Mouse (Mus musculus) heart, embryonic 12.5 days (tissue): Measurements from ENCODE around the gene Tctex1d4. TPM values are rescaled to one million over a fixed set of nuclear protein-coding genes. Genes with fewer than 3 reads are reported as not detected.

Experiments used
- ATAC-seq: fragments of 200-750 bp; cut with Nextera tagmentation; 2 replicates; pipeline ENCODE4 v1.8.0; 2017; ENCODE audit warnings: moderate TSS enrichment, moderate library complexity; ENCODE audit not compliant: insufficient number of reproducible peaks, low FRiP score
- H3K27ac ChIP-seq: fragments of 300-500 bp; sonication (generic); 2 replicates; pipeline ENCODE4 v1.5.1; 2016; ENCODE audit warnings: mild to moderate bottlenecking, moderate library complexity; ENCODE audit not compliant: poor library complexity, severe bottlenecking
- H3K27me3 ChIP-seq: fragments of 300-500 bp; sonication (generic); replicated peaks from 2 replicates; pipeline ENCODE4 v1.6.1; 2016; ENCODE audit warnings: mild to moderate bottlenecking, moderate library complexity
- H3K36me3 ChIP-seq: fragments of 300-500 bp; sonication (generic); 2 replicates; pipeline ENCODE4 v1.6.1; 2016; ENCODE audit warnings: mild to moderate bottlenecking, moderate library complexity
- H3K4me1 ChIP-seq: fragments of 300-500 bp; sonication (generic); replicated peaks from 2 replicates; pipeline ENCODE4 v1.6.1; 2016; ENCODE audit warnings: mild to moderate bottlenecking
- H3K4me2 ChIP-seq: fragments of 300-500 bp; sonication (generic); 2 replicates; pipeline ENCODE4 v1.6.1; 2016; ENCODE audit warnings: mild to moderate bottlenecking, moderate library complexity
- H3K4me3 ChIP-seq: fragments of 300-500 bp; sonication (generic); 2 replicates; pipeline ENCODE4 v1.5.1; 2016; ENCODE audit warnings: mild to moderate bottlenecking
- H3K9ac ChIP-seq: fragments of 300-500 bp; sonication (generic); 2 replicates; pipeline ENCODE4 v1.6.1; 2016; ENCODE audit warnings: mild to moderate bottlenecking, moderate library complexity
- H3K9me3 ChIP-seq: fragments of 300-500 bp; sonication (generic); replicated peaks from 2 replicates; pipeline ENCODE4 v1.6.1; 2016; ENCODE audit warnings: mild to moderate bottlenecking, moderate library complexity
- WGBS: fragments of 180-500 bp; shearing (Covaris S2); methylation state at CpG from one replicate; pipeline ENCODE4 v1.1.7; 2016; 5-methylcytosine and 5-hydroxymethylcytosine counted together
- polyA plus RNA-seq: library from polyadenylated mRNA; unstranded; fragments of >200 nt; fragmentation: Nextera tagmentation; extraction: Ambion mirVana; gene quantifications from 2 replicates; pipeline ENCODE4 v1.2.1, GENCODE M21; 2016

The Tctex1d4 gene
- polyA plus RNA-seq, 1 experiment from 2014 or later = not detected

- Histone ChIP-seq H3K9ac (no peak overlapping the region), H3K4me1 (no peaks in the 10 kb centered on the region), H3K4me2 (no peak overlapping the region), H3K9me3 (no peaks in the 10 kb centered on the region), H3K27me3 (0 out of 2 replicates have a peak, but pooled peaks cover 3% of the 10 kb centered on the region), H3K27ac (no peak overlapping the region), H3K36me3 (no peaks in the 10 kb centered on the region), H3K4me3 (no peak overlapping the region)
- WGBS = 66% methylated on average over 10 of the region's 10 CpGs
- no peak for ATAC-seq
Measured at GRCm38 (mm10) chr4:117104672-117105071, 21.9 kb upstream of the Tctex1d4 start.

GRCm38 (mm10) chr4:117105127-117105526 lies 21.5 kb upstream of the Tctex1d4 start:
- Histone ChIP-seq H3K4me1 (no peaks in the 10 kb centered on the region), H3K27me3 (0 out of 2 replicates have a peak, but pooled peaks cover 3% of the 10 kb centered on the region), H3K4me3 (no peak overlapping the region), H3K9me3 (no peaks in the 10 kb centered on the region), H3K36me3 (no peaks in the 10 kb centered on the region), H3K27ac (no peak overlapping the region), H3K9ac (no peak overlapping the region), H3K4me2 (no peak overlapping the region)
- ATAC-seq = no peak
- 49% methylated on average over 9 of the region's 10 CpGs for WGBS

GRCm38 (mm10) chr4:117107813-117108523 lies 18.6 kb upstream of the Tctex1d4 start:
- H3K36me3 ChIP-seq = peaks cover 8% of the 10 kb centered on the region; the same call in 1 of the 2 replicates

GRCm38 (mm10) chr4:117108524-117108849 lies 18.1 kb upstream of the Tctex1d4 start:
- Histone ChIP-seq H3K9ac (no peak overlapping the region), H3K4me1 (no peaks in the 10 kb centered on the region), H3K36me3 (peaks cover 8% of the 10 kb centered on the region; the same call in 1 of the 2 replicates), H3K27ac (no peak overlapping the region), H3K27me3 (0 out of 2 replicates have a peak, but pooled peaks cover 3% of the 10 kb centered on the region), H3K4me2 (no peak overlapping the region), H3K9me3 (no peaks in the 10 kb centered on the region), H3K4me3 (no peak overlapping the region)
- ATAC-seq = no peak
- WGBS = 89% methylated on average over 6 of the region's 6 CpGs

More at GRCm38 (mm10) chr4:117107813-117108523, 18.6 kb upstream of the Tctex1d4 start:
- Histone ChIP-seq H3K9me3 (no peaks in the 10 kb centered on the region), H3K27me3 (0 out of 2 replicates have a peak, but pooled peaks cover 3% of the 10 kb centered on the region), H3K4me1 (no peaks in the 10 kb centered on the region), H3K4me2 (no peak overlapping the region), H3K27ac (no peak overlapping the region), H3K9ac (no peak overlapping the region), H3K4me3 (no peak overlapping the region)
- ATAC-seq = no peak
- WGBS = 87% methylated on average over 18 of the region's 18 CpGs

- Histone ChIP-seq H3K9ac (no peak overlapping the region), H3K36me3 (peaks cover 8% of the 10 kb centered on the region; the same call in 1 of the 2 replicates), H3K27ac (no peak overlapping the region), H3K4me2 (no peak overlapping the region), H3K27me3 (0 out of 2 replicates have a peak, but pooled peaks cover 3% of the 10 kb centered on the region), H3K9me3 (no peaks in the 10 kb centered on the region), H3K4me1 (no peaks in the 10 kb centered on the region), H3K4me3 (no peak overlapping the region)
- 87% methylated on average over 25 of the region's 25 CpGs for WGBS
- ATAC-seq = no peak
Measured at GRCm38 (mm10) chr4:117109330-117109729, 17.3 kb upstream of the Tctex1d4 start.

GRCm38 (mm10) chr4:117110249-117110648 lies 16.3 kb upstream of the Tctex1d4 start:
- no peak overlapping the region for H3K4me2 ChIP-seq
- H3K27me3 ChIP-seq = no peaks in the 10 kb centered on the region
- ATAC-seq = no peak
- 88% methylated on average over 13 of the region's 13 CpGs for WGBS
- no peak overlapping the region for H3K27ac ChIP-seq
- H3K9ac ChIP-seq = no peak overlapping the region
- no peaks in the 10 kb centered on the region for H3K4me1 ChIP-seq
- H3K9me3 ChIP-seq = no peaks in the 10 kb centered on the region
- H3K36me3 ChIP-seq = peaks cover 8% of the 10 kb centered on the region; the same call in 1 of the 2 replicates
- no peak overlapping the region for H3K4me3 ChIP-seq

DNA sequence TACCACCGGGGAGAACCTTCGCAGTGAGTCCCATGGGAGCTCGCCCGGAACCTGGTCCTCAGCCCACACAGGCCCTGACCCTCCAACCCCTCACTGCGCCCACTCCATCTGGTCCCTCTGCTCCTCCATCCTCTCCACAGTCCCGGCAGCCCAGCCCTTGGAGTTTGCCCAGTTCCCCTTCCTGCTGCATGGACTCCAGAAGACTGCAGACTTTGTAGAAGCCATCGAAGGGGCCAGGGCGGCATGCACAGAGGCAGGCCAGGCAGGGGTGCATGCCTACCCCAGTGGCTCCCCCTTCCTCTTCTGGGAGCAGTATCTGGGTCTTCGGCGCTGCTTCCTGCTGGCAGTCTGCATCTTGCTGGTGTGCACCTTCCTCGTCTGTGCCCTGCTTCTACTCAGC lies 15.6 kb upstream of the Tctex1d4 start:
- Histone ChIP-seq H3K27ac (no peak overlapping the region), H3K9me3 (no peaks in the 10 kb centered on the region), H3K9ac (no peak overlapping the region), H3K4me3 (no peak overlapping the region), H3K4me2 (no peak overlapping the region), H3K4me1 (no peaks in the 10 kb centered on the region), H3K27me3 (no peaks in the 10 kb centered on the region), H3K36me3 (peaks cover 8% of the 10 kb centered on the region; the same call in 1 of the 2 replicates)
- WGBS = 85% methylated on average over 11 of the region's 11 CpGs
- ATAC-seq = no peak

DNA sequence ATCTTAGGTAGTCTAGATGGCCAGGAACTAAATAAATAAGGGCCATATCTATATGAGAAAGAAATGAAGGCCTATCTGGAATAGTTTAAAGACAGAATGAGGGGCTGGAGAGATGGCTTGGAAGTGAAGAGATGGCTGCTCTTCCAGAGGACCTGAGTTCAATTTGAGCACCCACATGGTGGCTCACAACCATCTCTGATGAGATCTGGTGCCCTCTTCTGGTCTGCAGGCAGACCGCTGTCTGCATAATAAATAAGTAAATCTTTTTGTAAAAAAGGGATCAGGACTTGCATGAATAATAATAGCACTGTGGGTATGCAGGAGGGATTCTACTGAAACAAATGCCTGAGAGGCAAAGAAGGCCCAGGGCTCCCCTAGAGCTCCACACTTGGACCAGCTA lies 13.4 kb upstream of the Tctex1d4 start:
- Histone ChIP-seq H3K4me3 (no peak overlapping the region), H3K4me2 (no peak overlapping the region), H3K9me3 (no peaks in the 10 kb centered on the region), H3K36me3 (peaks cover 8% of the 10 kb centered on the region; the same call in 1 of the 2 replicates), H3K27ac (no peak overlapping the region), H3K9ac (no peak overlapping the region), H3K27me3 (no peaks in the 10 kb centered on the region), H3K4me1 (no peaks in the 10 kb centered on the region)
- ATAC-seq = no peak
- WGBS = 85% methylated on average over 1 of the region's 1 CpGs

DNA sequence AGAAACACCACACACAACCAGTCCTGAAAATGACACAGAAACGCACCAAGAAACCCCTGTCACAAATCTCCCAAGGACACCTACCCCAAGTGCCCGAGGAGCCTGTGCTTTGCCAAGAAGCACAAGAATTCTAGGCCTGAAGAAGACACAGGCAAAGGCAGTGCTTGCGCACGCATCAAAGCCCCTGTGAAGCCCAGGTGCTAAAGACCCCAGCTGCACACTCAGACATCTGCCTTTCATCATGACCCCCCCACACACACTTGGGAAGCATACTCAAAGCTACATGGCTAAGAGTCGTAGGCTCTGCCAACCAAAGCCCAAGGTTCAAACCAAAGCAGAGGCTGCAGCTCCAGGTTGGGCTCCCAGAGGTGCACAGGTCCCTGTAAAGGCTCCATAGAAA lies 11.0 kb upstream of the Tctex1d4 start:
- Histone ChIP-seq H3K9me3 (no peaks in the 10 kb centered on the region), H3K27ac (no peak overlapping the region), H3K9ac (no peak overlapping the region), H3K4me1 (0 out of 2 replicates have a peak, but pooled peaks cover 3% of the 10 kb centered on the region), H3K36me3 (peaks cover 8% of the 10 kb centered on the region; the same call in 1 of the 2 replicates), H3K27me3 (no peaks in the 10 kb centered on the region), H3K4me2 (no peak overlapping the region), H3K4me3 (no peak overlapping the region)
- no peak for ATAC-seq
- 79% methylated on average over 5 of the region's 5 CpGs for WGBS

DNA sequence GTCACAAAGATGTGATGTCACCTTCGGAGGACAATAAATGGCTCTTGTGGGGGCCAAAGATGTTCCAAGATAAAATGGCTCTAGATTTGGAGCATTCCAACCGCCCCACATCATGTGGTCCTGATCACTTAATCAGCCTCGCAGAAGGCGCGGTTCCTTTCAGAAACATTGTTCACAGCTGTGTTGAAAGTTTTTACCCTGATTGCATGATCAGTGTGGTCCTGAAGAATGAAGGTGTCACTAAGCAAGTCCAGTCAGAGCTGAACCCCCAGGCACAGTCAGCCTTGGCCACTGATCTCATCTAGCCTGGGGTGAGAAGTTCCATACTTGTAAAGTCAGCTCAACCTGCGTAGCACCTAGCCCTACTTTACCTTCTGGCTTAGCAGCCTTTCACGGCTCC lies 8.7 kb upstream of the Tctex1d4 start:
- Histone ChIP-seq H3K27ac (no peak overlapping the region), H3K9me3 (no peaks in the 10 kb centered on the region), H3K4me2 (no peak overlapping the region), H3K9ac (no peak overlapping the region), H3K4me1 (0 out of 2 replicates have a peak, but pooled peaks cover 3% of the 10 kb centered on the region), H3K27me3 (no peaks in the 10 kb centered on the region), H3K36me3 (no peaks in the 10 kb centered on the region), H3K4me3 (no peak overlapping the region)
- no peak for ATAC-seq
- 92% methylated on average over 7 of the region's 7 CpGs for WGBS

GRCm38 (mm10) chr4:117119636-117120035 lies 7.0 kb upstream of the Tctex1d4 start:
- no peak for ATAC-seq
- Histone ChIP-seq H3K4me1 (peaks cover 8% of the 10 kb centered on the region), H3K36me3 (no peaks in the 10 kb centered on the region), H3K4me2 (peak overlapping the region; percentile 99), H3K4me3 (peak overlapping the region; percentile 57), H3K9me3 (no peaks in the 10 kb centered on the region), H3K27ac (peak overlapping the region; percentile 76), H3K9ac (peak overlapping the region; percentile 66), H3K27me3 (no peaks in the 10 kb centered on the region)
- 75% methylated on average over 5 of the region's 5 CpGs for WGBS
